26 mouse cellular contexts compared by ENCODE assay signal in genomic region chr15:103021544-103021943, GRCm38 (mm10). TPM values are rescaled to one million over a fixed set of nuclear protein-coding genes. Genes with fewer than 3 reads are reported as not detected.
DNase-seq lines count a peak whose midpoint lies in the region; ATAC-seq and TF ChIP-seq lines count a peak whose summit lies in the region.
"Had no signal": no experiment of that assay in that cellular context is flagged by ENCODE, and none has a peak within 500 bp of the region (broad histone marks: within the 10 kb centered on the region; RNA-seq: fewer than 3 reads in every experiment).

No protein-coding gene starts in this region.

- no peak for TF ChIP-seq RAD21 in MEL (IDR thresholded peaks at IDR 0.05; ENCODE audit: low read depth, low read length)

- peak overlapping the region; percentile 32 for H3K4me2 ChIP-seq in intestine, embryonic 14.5 days (ENCODE audit: low read length)
- no peak overlapping the region; the same call in 1 of the 2 replicates for H3K4me2 ChIP-seq in intestine, embryonic 16.5 days (ENCODE audit: low read depth, low read length)
- H3K4me2 ChIP-seq in hindbrain, embryonic 16.5 days (ENCODE audit: low read length): peak overlapping the region; percentile 38
- peak overlapping the region; percentile 23; the same call in 1 of the 2 replicates for H3K4me2 ChIP-seq in neural tube, embryonic 14.5 days (ENCODE audit: low read depth, low read length)
- H3K4me2 ChIP-seq in heart, embryonic 12.5 days: no peak overlapping the region
- no peak overlapping the region for H3K4me2 ChIP-seq in midbrain, embryonic 16.5 days (ENCODE audit: low read length)
- H3K4me2 ChIP-seq: embryonic facial prominence, embryonic 15.5 days; limb, embryonic 12.5 days; midbrain, embryonic 12.5 days had no signal

- H3K36me3 ChIP-seq in intestine, embryonic 14.5 days (ENCODE audit: control insufficient read depth, insufficient read depth, low read length): no peaks in the 10 kb centered on the region
- no peaks in the 10 kb centered on the region for H3K36me3 ChIP-seq in intestine, embryonic 16.5 days (ENCODE audit: control insufficient read depth, insufficient read depth, low read length)
- peaks cover 0 to 11% of the 10 kb centered on the region in 2 experiments; a peak in 2 of 4 replicates for H3K36me3 ChIP-seq in MEL (ENCODE audit: control insufficient read depth in 1 of 2, insufficient read depth in 2 of 2, low read length in 2 of 2)
- H3K36me3 ChIP-seq in hindbrain, embryonic 16.5 days (ENCODE audit: control insufficient read depth, insufficient read depth, low read length): no peaks in the 10 kb centered on the region
- H3K36me3 ChIP-seq in neural tube, embryonic 14.5 days (ENCODE audit: control insufficient read depth, insufficient read depth, low read length): no peaks in the 10 kb centered on the region; the same call in 1 of the 2 replicates
- no peaks in the 10 kb centered on the region for H3K36me3 ChIP-seq in heart, embryonic 12.5 days
- H3K36me3 ChIP-seq in midbrain, embryonic 16.5 days (ENCODE audit: control insufficient read depth, insufficient read depth, low read length): no peaks in the 10 kb centered on the region
- H3K36me3 ChIP-seq: embryonic facial prominence, embryonic 15.5 days; forebrain, embryonic 10.5 days; limb, embryonic 12.5 days; midbrain, embryonic 12.5 days had no signal

- no peak for DNase-seq in intestine, embryonic 14.5 days (ENCODE audit: low spot score)
- peak; percentile 70 for DNase-seq in MEL (ENCODE audit: low read depth, low spot score)
- DNase-seq in urinary bladder, adult 18-20 months (ENCODE audit: low spot score in 2 of 2): no peak
- DNase-seq: adrenal gland, postnatal 36 days; cerebellum, adult 18-20 months; cerebellum, postnatal 36 days; forebrain, postnatal 0 days; kidney, postnatal 25 days; right cerebral cortex, postnatal 4 days; thymus, adult 18-20 months; thymus, postnatal 4 days had no signal

- H3K9ac ChIP-seq in intestine, embryonic 14.5 days (ENCODE audit: low read length): no peak overlapping the region
- H3K9ac ChIP-seq in intestine, embryonic 16.5 days (ENCODE audit: low read depth, low read length): no peak overlapping the region
- peak overlapping the region; percentile 68 for H3K9ac ChIP-seq in MEL (ENCODE audit: control insufficient read depth, low read depth, low read length, poor library complexity, severe bottlenecking)
- no peak overlapping the region for H3K9ac ChIP-seq in hindbrain, embryonic 16.5 days (ENCODE audit: low read depth, low read length)
- no peak overlapping the region for H3K9ac ChIP-seq in neural tube, embryonic 14.5 days (replicated peaks; ENCODE audit: low read depth, low read length)
- no peak overlapping the region for H3K9ac ChIP-seq in heart, embryonic 12.5 days
- no peak overlapping the region for H3K9ac ChIP-seq in midbrain, embryonic 16.5 days (ENCODE audit: low read depth, low read length)
- H3K9ac ChIP-seq: embryonic facial prominence, embryonic 15.5 days; forebrain, postnatal 0 days; limb, embryonic 12.5 days; liver, embryonic 14.5 days; midbrain, embryonic 12.5 days had no signal

- TF ChIP-seq POLR2A in MEL (IDR thresholded peaks at IDR 0.05; ENCODE audit: control insufficient read depth in 1 of 2, insufficient read depth in 1 of 2, low read depth in 1 of 2, low read length in 2 of 2, poor library complexity in 1 of 2): no peak

- H3K79me2 ChIP-seq in MEL (ENCODE audit: control insufficient read depth, insufficient read depth, low read length, poor library complexity): no peaks in the 10 kb centered on the region

- peaks cover 19% of the 10 kb centered on the region for H3K4me1 ChIP-seq in intestine, embryonic 14.5 days (replicated peaks; ENCODE audit: control insufficient read depth, insufficient read depth, low read length)
- peaks cover 4% of the 10 kb centered on the region; the same call in 1 of the 2 replicates for H3K4me1 ChIP-seq in intestine, embryonic 16.5 days (ENCODE audit: control insufficient read depth, insufficient read depth, low read length)
- H3K4me1 ChIP-seq in MEL (ENCODE audit: control insufficient read depth in 1 of 2, insufficient read depth in 2 of 2, low read length in 2 of 2): peaks cover 5 to 8% of the 10 kb centered on the region in 2 experiments
- no peaks in the 10 kb centered on the region for H3K4me1 ChIP-seq in hindbrain, embryonic 16.5 days (ENCODE audit: control insufficient read depth, insufficient read depth, low read depth, low read length)
- H3K4me1 ChIP-seq in neural tube, embryonic 14.5 days (ENCODE audit: control insufficient read depth, insufficient read depth, low read length): peaks cover 64% of the 10 kb centered on the region
- no peaks in the 10 kb centered on the region for H3K4me1 ChIP-seq in heart, embryonic 12.5 days (replicated peaks)
- no peaks in the 10 kb centered on the region for H3K4me1 ChIP-seq in midbrain, embryonic 16.5 days (ENCODE audit: control insufficient read depth, insufficient read depth, low read length)
- H3K4me1 ChIP-seq: embryonic facial prominence, embryonic 15.5 days; forebrain, embryonic 10.5 days; midbrain, embryonic 12.5 days had no signal

- no peak overlapping the region for H3K27ac ChIP-seq in intestine, embryonic 14.5 days (ENCODE audit: low read depth)
- no peak overlapping the region for H3K27ac ChIP-seq in intestine, embryonic 16.5 days (ENCODE audit: low read length)
- peak overlapping the region; percentile 69 for H3K27ac ChIP-seq in MEL (ENCODE audit: control insufficient read depth, low read depth, low read length)
- H3K27ac ChIP-seq in hindbrain, embryonic 16.5 days (ENCODE audit: low read depth, low read length): no peak overlapping the region
- H3K27ac ChIP-seq in neural tube, embryonic 14.5 days (ENCODE audit: low read depth, low read length): no peak overlapping the region
- no peak overlapping the region for H3K27ac ChIP-seq in heart, embryonic 12.5 days (ENCODE audit: poor library complexity, severe bottlenecking)
- no peak overlapping the region for H3K27ac ChIP-seq in midbrain, embryonic 16.5 days (ENCODE audit: low read length)
- H3K27ac ChIP-seq: embryonic facial prominence, embryonic 15.5 days; forebrain, embryonic 10.5 days; left cerebral cortex, adult 2 months; limb, embryonic 12.5 days; liver, embryonic 14.5 days; midbrain, embryonic 12.5 days had no signal

- peaks cover 92% of the 10 kb centered on the region for H3K27me3 ChIP-seq in intestine, embryonic 14.5 days (replicated peaks; ENCODE audit: control insufficient read depth, insufficient read depth, low read length)
- H3K27me3 ChIP-seq in intestine, embryonic 16.5 days (replicated peaks; ENCODE audit: control insufficient read depth, insufficient read depth, low read length): peaks cover 60% of the 10 kb centered on the region
- no peaks in the 10 kb centered on the region for H3K27me3 ChIP-seq in MEL (ENCODE audit: control insufficient read depth in 1 of 2, insufficient read depth in 2 of 2, low read length in 2 of 2)
- peaks cover 62% of the 10 kb centered on the region for H3K27me3 ChIP-seq in hindbrain, embryonic 16.5 days (replicated peaks; ENCODE audit: control insufficient read depth, insufficient read depth, low read length)
- no peaks in the 10 kb centered on the region for H3K27me3 ChIP-seq in neural tube, embryonic 14.5 days (ENCODE audit: control insufficient read depth, insufficient read depth, low read length)
- peaks cover 96% of the 10 kb centered on the region for H3K27me3 ChIP-seq in heart, embryonic 12.5 days (replicated peaks)
- H3K27me3 ChIP-seq in midbrain, embryonic 16.5 days (ENCODE audit: control insufficient read depth, insufficient read depth, low read depth, low read length): peaks cover 94% of the 10 kb centered on the region

- no peak overlapping the region for H3K4me3 ChIP-seq in intestine, embryonic 14.5 days (ENCODE audit: low read depth, low read length)
- no peak overlapping the region for H3K4me3 ChIP-seq in intestine, embryonic 16.5 days (ENCODE audit: low read length)
- peak overlapping the region; percentile 47 to 70 for H3K4me3 ChIP-seq in MEL (ENCODE audit: control insufficient read depth in 1 of 2, insufficient read depth in 1 of 2, low read depth in 2 of 2, low read length in 2 of 2)
- H3K4me3 ChIP-seq in hindbrain, embryonic 16.5 days (ENCODE audit: low read length): no peak overlapping the region
- H3K4me3 ChIP-seq in neural tube, embryonic 14.5 days (ENCODE audit: low read depth, low read length): no peak overlapping the region
- no peak overlapping the region for H3K4me3 ChIP-seq in heart, embryonic 12.5 days
- H3K4me3 ChIP-seq in midbrain, embryonic 16.5 days (ENCODE audit: low read depth, low read length): no peak overlapping the region
- H3K4me3 ChIP-seq: embryonic facial prominence, embryonic 15.5 days; forebrain, embryonic 10.5 days; left cerebral cortex, adult 2 months; limb, embryonic 12.5 days; midbrain, embryonic 12.5 days had no signal

- no peak for ATAC-seq in intestine, embryonic 14.5 days (replicated peaks; ENCODE audit: low FRiP score, low TSS enrichment, low read depth)
- ATAC-seq in intestine, embryonic 16.5 days: no peak
- no peak for ATAC-seq in hindbrain, embryonic 16.5 days
- ATAC-seq in neural tube, embryonic 14.5 days (ENCODE audit: low read depth): no peak
- no peak for ATAC-seq in heart, embryonic 12.5 days (ENCODE audit: insufficient number of reproducible peaks, low FRiP score)
- no peak for ATAC-seq in midbrain, embryonic 16.5 days
- ATAC-seq: CD4-positive, CD25-positive, alpha-beta regulatory T cell, adult 4 months; forebrain, postnatal 0 days had no signal

- no peaks in the 10 kb centered on the region for H3K9me3 ChIP-seq in intestine, embryonic 14.5 days (ENCODE audit: control insufficient read depth, low read length)
- H3K9me3 ChIP-seq in intestine, embryonic 16.5 days (ENCODE audit: control insufficient read depth, low read length): no peaks in the 10 kb centered on the region
- no peaks in the 10 kb centered on the region for H3K9me3 ChIP-seq in MEL (replicated peaks; ENCODE audit: insufficient read depth, low read length)
- H3K9me3 ChIP-seq in hindbrain, embryonic 16.5 days (ENCODE audit: control insufficient read depth, low read length): no peaks in the 10 kb centered on the region
- no peaks in the 10 kb centered on the region for H3K9me3 ChIP-seq in neural tube, embryonic 14.5 days (ENCODE audit: control insufficient read depth, low read length)
- no peaks in the 10 kb centered on the region for H3K9me3 ChIP-seq in heart, embryonic 12.5 days (replicated peaks)
- no peaks in the 10 kb centered on the region for H3K9me3 ChIP-seq in midbrain, embryonic 16.5 days (replicated peaks; ENCODE audit: control insufficient read depth, low read length, poor library complexity, severe bottlenecking)
- H3K9me3 ChIP-seq: embryonic facial prominence, embryonic 15.5 days; forebrain, embryonic 10.5 days; limb, embryonic 12.5 days; midbrain, embryonic 12.5 days had no signal

- TF ChIP-seq CTCF in MEL (IDR thresholded peaks at IDR 0.05 in 2 of 3, conservative IDR thresholded peaks at IDR 0.05 in 1 of 3; ENCODE audit: control insufficient read depth in 1 of 3, insufficient read depth in 1 of 3, low read depth in 2 of 3, low read length in 3 of 3, poor library complexity in 1 of 3, severe bottlenecking in 1 of 3): no peak

- 21% methylated on average over 8 of the region's 8 CpGs for WGBS in intestine, embryonic 14.5 days
- 21% methylated on average over 8 of the region's 8 CpGs for WGBS in intestine, embryonic 16.5 days
- WGBS in hindbrain, embryonic 16.5 days: 8% methylated on average over 8 of the region's 8 CpGs
- WGBS in neural tube, embryonic 14.5 days: 15% methylated on average over 8 of the region's 8 CpGs
- WGBS in heart, embryonic 12.5 days: 9% methylated on average over 8 of the region's 8 CpGs
- WGBS in midbrain, embryonic 16.5 days: 6% methylated on average over 8 of the region's 8 CpGs

- TF ChIP-seq EP300 in MEL (IDR thresholded peaks at IDR 0.05; ENCODE audit: low read depth in 1 of 2, low read length in 2 of 2): peak; percentile 80 to 81

RNA-seq across cellular contexts. Expression of gene Hoxc4, which starts 2.8 kb away (rescaled TPM):
- polyA plus RNA-seq in intestine, embryonic 14.5 days (2014; fragmentation: Nextera tagmentation; extraction: Ambion mirVana): 14.6 and 15.6 TPM in 2 replicates
- polyA plus RNA-seq in intestine, embryonic 16.5 days (2015; fragmentation: Nextera tagmentation; extraction: Ambion mirVana): 8.8 and 9.7 TPM in 2 replicates
- 2.5 and 2.6 TPM in 2 replicates for total RNA-seq in MEL (2012; rRNA removed)
- polyA plus RNA-seq in MEL (2012; ENCODE audit: insufficient read depth in 1 of 2, insufficient read length in 2 of 2, low read depth in 1 of 2, low replicate concordance in 2 of 2, missing spikeins in 1 of 2): 1 to 10 TPM in 1 of 2 experiments, not detected in 1; 9.4 TPM
- polyA plus RNA-seq in hindbrain, embryonic 16.5 days (2015; fragmentation: Nextera tagmentation; extraction: Ambion mirVana): 57.7 and 61.2 TPM in 2 replicates
- polyA plus RNA-seq in neural tube, embryonic 14.5 days (2014; fragmentation: Nextera tagmentation; extraction: Ambion mirVana): 19.0 and 24.0 TPM in 2 replicates
- polyA plus RNA-seq in heart, embryonic 12.5 days (2016; fragmentation: Nextera tagmentation; extraction: Ambion mirVana): 0.57 and 0.76 TPM in 2 replicates
- polyA plus RNA-seq in midbrain, embryonic 16.5 days (2015; fragmentation: Nextera tagmentation; extraction: Ambion mirVana): not detected in 2 replicates
- total RNA-seq: forebrain, postnatal 0 days; layer of hippocampus, adult 8-10 months; left cerebral cortex, adult 2 months had no signal
- polyA plus RNA-seq: CD4-positive, CD25-positive, alpha-beta regulatory T cell, adult 4 months; forebrain, embryonic 10.5 days; forebrain, postnatal 0 days; heart, postnatal 0 days had no signal

RNA-seq across cellular contexts. Expression of gene Hoxc6, which starts 23.5 kb away (rescaled TPM):
- polyA plus RNA-seq in intestine, embryonic 14.5 days (2014; fragmentation: Nextera tagmentation; extraction: Ambion mirVana): 6.1 and 9.6 TPM in 2 replicates
- polyA plus RNA-seq in intestine, embryonic 16.5 days (2015; fragmentation: Nextera tagmentation; extraction: Ambion mirVana): 3.2 and 4.0 TPM in 2 replicates
- total RNA-seq in MEL (2012; rRNA removed): 1.7 and 2.3 TPM in 2 replicates
- 1 to 10 TPM in 1 of 2 experiments, not detected in 1; 9.4 TPM for polyA plus RNA-seq in MEL (2012; ENCODE audit: insufficient read depth in 1 of 2, insufficient read length in 2 of 2, low read depth in 1 of 2, low replicate concordance in 2 of 2, missing spikeins in 1 of 2)
- 4.0 and 9.0 TPM in 2 replicates for polyA plus RNA-seq in hindbrain, embryonic 16.5 days (2015; fragmentation: Nextera tagmentation; extraction: Ambion mirVana)
- polyA plus RNA-seq in neural tube, embryonic 14.5 days (2014; fragmentation: Nextera tagmentation; extraction: Ambion mirVana): 23.0 and 38.7 TPM in 2 replicates
- polyA plus RNA-seq in heart, embryonic 12.5 days (2016; fragmentation: Nextera tagmentation; extraction: Ambion mirVana): 0.18 and 0.82 TPM in 2 replicates
- polyA plus RNA-seq in midbrain, embryonic 16.5 days (2015; fragmentation: Nextera tagmentation; extraction: Ambion mirVana): not detected in 2 replicates
- total RNA-seq: forebrain, postnatal 0 days; layer of hippocampus, adult 8-10 months; left cerebral cortex, adult 2 months had no signal
- polyA plus RNA-seq: CD4-positive, CD25-positive, alpha-beta regulatory T cell, adult 4 months; forebrain, embryonic 10.5 days; forebrain, postnatal 0 days; heart, postnatal 0 days; midbrain, embryonic 12.5 days had no signal

RNA-seq across cellular contexts. Expression of gene Hoxc8, which starts 31.1 kb away (rescaled TPM):
- polyA plus RNA-seq in intestine, embryonic 14.5 days (2014; fragmentation: Nextera tagmentation; extraction: Ambion mirVana): 9.5 and 11.9 TPM in 2 replicates
- 4.5 and 4.9 TPM in 2 replicates for polyA plus RNA-seq in intestine, embryonic 16.5 days (2015; fragmentation: Nextera tagmentation; extraction: Ambion mirVana)
- 0.26 and 0.31 TPM in 2 replicates for total RNA-seq in MEL (2012; rRNA removed)
- 1 to 10 TPM in 1 of 2 experiments, not detected in 1; 1.7 TPM for polyA plus RNA-seq in MEL (2012; ENCODE audit: insufficient read depth in 1 of 2, insufficient read length in 2 of 2, low read depth in 1 of 2, low replicate concordance in 2 of 2, missing spikeins in 1 of 2)
- polyA plus RNA-seq in hindbrain, embryonic 16.5 days (2015; fragmentation: Nextera tagmentation; extraction: Ambion mirVana): 3.2 and 9.9 TPM in 2 replicates
- 50.1 and 136 TPM in 2 replicates for polyA plus RNA-seq in neural tube, embryonic 14.5 days (2014; fragmentation: Nextera tagmentation; extraction: Ambion mirVana)
- polyA plus RNA-seq in heart, embryonic 12.5 days (2016; fragmentation: Nextera tagmentation; extraction: Ambion mirVana): 0.11 TPM in 1 of 2 replicates, not detected in the other
- polyA plus RNA-seq in midbrain, embryonic 16.5 days (2015; fragmentation: Nextera tagmentation; extraction: Ambion mirVana): not detected in 2 replicates
- total RNA-seq: forebrain, postnatal 0 days; layer of hippocampus, adult 8-10 months; left cerebral cortex, adult 2 months had no signal
- polyA plus RNA-seq: embryonic facial prominence, embryonic 15.5 days; forebrain, embryonic 10.5 days; forebrain, postnatal 0 days; heart, postnatal 0 days; midbrain, embryonic 12.5 days had no signal

RNA-seq across cellular contexts. Expression of gene Hoxc9, which starts 45.3 kb away (rescaled TPM):
- 1.7 and 1.9 TPM in 2 replicates for polyA plus RNA-seq in intestine, embryonic 14.5 days (2014; fragmentation: Nextera tagmentation; extraction: Ambion mirVana)
- polyA plus RNA-seq in intestine, embryonic 16.5 days (2015; fragmentation: Nextera tagmentation; extraction: Ambion mirVana): 0.49 and 0.76 TPM in 2 replicates
- 3.2 and 4.1 TPM in 2 replicates for total RNA-seq in MEL (2012; rRNA removed)
- 100 to 1,000 TPM in 1 of 2 experiments, 1 to 10 TPM in 1; 9.5 to 400 TPM for polyA plus RNA-seq in MEL (2012; ENCODE audit: insufficient read depth in 1 of 2, insufficient read length in 2 of 2, low read depth in 1 of 2, low replicate concordance in 2 of 2, missing spikeins in 1 of 2)
- 0.16 and 0.31 TPM in 2 replicates for polyA plus RNA-seq in hindbrain, embryonic 16.5 days (2015; fragmentation: Nextera tagmentation; extraction: Ambion mirVana)
- polyA plus RNA-seq in neural tube, embryonic 14.5 days (2014; fragmentation: Nextera tagmentation; extraction: Ambion mirVana): 46.9 and 49.8 TPM in 2 replicates
- polyA plus RNA-seq in heart, embryonic 12.5 days (2016; fragmentation: Nextera tagmentation; extraction: Ambion mirVana): not detected in 2 replicates
- not detected in 2 replicates for polyA plus RNA-seq in midbrain, embryonic 16.5 days (2015; fragmentation: Nextera tagmentation; extraction: Ambion mirVana)
- total RNA-seq: forebrain, postnatal 0 days; layer of hippocampus, adult 8-10 months; left cerebral cortex, adult 2 months had no signal
- polyA plus RNA-seq: CD4-positive, CD25-positive, alpha-beta regulatory T cell, adult 4 months; embryonic facial prominence, embryonic 15.5 days; forebrain, embryonic 10.5 days; forebrain, postnatal 0 days; heart, postnatal 0 days; lung, embryonic 16.5 days; midbrain, embryonic 12.5 days had no signal

RNA-seq across cellular contexts. Expression of gene Hoxc5, which starts 54.3 kb away (rescaled TPM):
- polyA plus RNA-seq in intestine, embryonic 14.5 days (2014; fragmentation: Nextera tagmentation; extraction: Ambion mirVana): 12.2 and 14.1 TPM in 2 replicates
- polyA plus RNA-seq in intestine, embryonic 16.5 days (2015; fragmentation: Nextera tagmentation; extraction: Ambion mirVana): 6.8 and 7.2 TPM in 2 replicates
- total RNA-seq in MEL (2012; rRNA removed): 0.46 and 0.56 TPM in 2 replicates
- polyA plus RNA-seq in MEL (2012; ENCODE audit: insufficient read depth in 1 of 2, insufficient read length in 2 of 2, low read depth in 1 of 2, low replicate concordance in 2 of 2, missing spikeins in 1 of 2): 1 to 10 TPM in 1 of 2 experiments, not detected in 1; 3.0 TPM
- 19.1 and 20.4 TPM in 2 replicates for polyA plus RNA-seq in hindbrain, embryonic 16.5 days (2015; fragmentation: Nextera tagmentation; extraction: Ambion mirVana)
- 3.6 and 10.2 TPM in 2 replicates for polyA plus RNA-seq in neural tube, embryonic 14.5 days (2014; fragmentation: Nextera tagmentation; extraction: Ambion mirVana)
- polyA plus RNA-seq in heart, embryonic 12.5 days (2016; fragmentation: Nextera tagmentation; extraction: Ambion mirVana): 0.38 and 0.39 TPM in 2 replicates
- 0.22 TPM in 1 of 2 replicates, not detected in the other for polyA plus RNA-seq in midbrain, embryonic 16.5 days (2015; fragmentation: Nextera tagmentation; extraction: Ambion mirVana)
- total RNA-seq: forebrain, postnatal 0 days; layer of hippocampus, adult 8-10 months; left cerebral cortex, adult 2 months had no signal
- polyA plus RNA-seq: CD4-positive, CD25-positive, alpha-beta regulatory T cell, adult 4 months; forebrain, embryonic 10.5 days; forebrain, postnatal 0 days; heart, postnatal 0 days; midbrain, embryonic 12.5 days had no signal

Comparison
In these comparisons a context has a peak if more than half of its experiments do, and no peak if none do; other contexts are left out.
1. H3K4me2 ChIP-seq: peak in intestine, embryonic 14.5 days (single experiment), hindbrain, embryonic 16.5 days (single experiment) and neural tube, embryonic 14.5 days (single experiment); none in intestine, embryonic 16.5 days (single experiment), heart, embryonic 12.5 days (single experiment) and midbrain, embryonic 16.5 days (single experiment).
2. H3K4me3 ChIP-seq: peak in MEL (2 of 2); none in intestine, embryonic 14.5 days (single experiment), intestine, embryonic 16.5 days (single experiment), hindbrain, embryonic 16.5 days (single experiment), neural tube, embryonic 14.5 days (single experiment), heart, embryonic 12.5 days (single experiment) and midbrain, embryonic 16.5 days (single experiment).